Mouse (Mus musculus): Measurements from ENCODE around the gene Svs4. TPM values are rescaled to one million over a fixed set of nuclear protein-coding genes. Genes with fewer than 3 reads are reported as not detected.

Svs4 gene
- total and polyA plus RNA-seq, 3 experiments = not detected

DNA sequence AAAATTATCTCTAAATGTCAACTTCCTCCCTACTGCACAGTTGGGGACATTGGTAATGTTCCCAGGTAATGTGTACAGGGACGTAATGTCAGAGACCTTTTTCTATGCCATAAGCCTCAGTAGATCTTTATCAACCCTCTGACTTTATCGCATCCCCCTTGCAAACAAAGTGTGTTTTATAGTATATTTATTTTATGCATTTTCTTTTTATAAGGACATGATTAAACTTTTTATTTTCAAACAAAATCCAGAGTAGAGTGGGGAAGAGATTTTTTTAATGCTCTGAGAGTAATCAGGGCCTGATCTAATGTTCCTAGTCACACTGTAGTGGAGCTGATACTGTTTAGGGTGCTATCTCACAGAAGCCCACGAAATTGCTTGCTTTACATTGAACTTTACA lies 39.9 kb downstream of the Svs4 start, which contains the start of gene Svs2:
TSS of gene Svs2 (minus strand) at position 101 of the 400 bp plus-strand sequence.
- WGBS = 80% methylated on average over 3 of the region's 3 CpGs
- no peak within 1 kb of the TSS for H3K27ac ChIP-seq
- intact Hi-C loops (cut with DNase I) = no loop called here
- no peak for TF ChIP-seq POLR2A (IDR thresholded peaks at IDR 0.05; ENCODE audit: insufficient read depth, low read depth, low read length)
- no peak for TF ChIP-seq CTCF (IDR thresholded peaks at IDR 0.05)
- no peak for TF ChIP-seq EP300 (IDR thresholded peaks at IDR 0.05; ENCODE audit: insufficient read depth, low read depth, low read length)
- DNase-seq = no peak
- no peak within 1 kb of the TSS for H3K4me3 ChIP-seq
- no peaks in the 10 kb centered on the region; the same call in 1 of the 2 replicates for H3K27me3 ChIP-seq (ENCODE audit: control insufficient read depth, insufficient read depth, low read length)
- H3K4me1 ChIP-seq (ENCODE audit: control insufficient read depth, insufficient read depth, low read length) = no peaks in the 10 kb centered on the region; the same call in 1 of the 2 replicates
- H3K79me2 ChIP-seq (replicated peaks; ENCODE audit: control insufficient read depth, insufficient read depth, low read length) = no peaks in the 10 kb centered on the region
- H3K9ac ChIP-seq (ENCODE audit: low read depth, low read length) = no peak within 1 kb of the TSS
- H3K36me3 ChIP-seq (ENCODE audit: control insufficient read depth, insufficient read depth, low read length) = no peaks in the 10 kb centered on the region

DNA sequence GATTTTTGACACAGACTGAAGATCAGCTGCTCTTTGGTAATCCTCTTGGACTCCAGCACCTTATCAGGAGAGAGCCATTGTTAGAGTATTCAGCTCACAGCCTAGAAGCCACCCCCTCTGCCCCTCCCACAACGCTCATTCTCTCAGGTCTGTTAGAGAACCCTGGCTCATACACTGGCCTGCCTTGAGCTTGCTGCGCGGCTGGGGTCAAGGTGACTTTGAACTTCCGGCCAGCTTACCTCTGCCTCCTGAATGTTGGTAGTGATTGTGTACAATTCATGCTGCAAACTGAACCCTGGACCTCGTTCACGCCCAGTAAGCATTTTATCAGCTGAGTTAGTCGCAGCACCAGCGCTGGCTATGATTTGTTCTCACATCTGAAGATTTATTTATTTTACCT lies 45.6 kb downstream of the Svs4 start:
- TF ChIP-seq EP300 (IDR thresholded peaks at IDR 0.05; ENCODE audit: insufficient read depth, low read depth, low read length) = no peak
- TF ChIP-seq POLR2A (IDR thresholded peaks at IDR 0.05; ENCODE audit: insufficient read depth, low read depth, low read length) = no peak
- no peak for TF ChIP-seq CTCF (IDR thresholded peaks at IDR 0.05)
- Histone ChIP-seq H3K4me3 (no peak overlapping the region), H3K9ac (ENCODE audit: low read depth, low read length) (no peak overlapping the region), H3K27ac (no peak overlapping the region), H3K4me1 (ENCODE audit: control insufficient read depth, insufficient read depth, low read length) (no peaks in the 10 kb centered on the region), H3K36me3 (ENCODE audit: control insufficient read depth, insufficient read depth, low read length) (no peaks in the 10 kb centered on the region), H3K79me2 (replicated peaks; ENCODE audit: control insufficient read depth, insufficient read depth, low read length) (no peaks in the 10 kb centered on the region), H3K27me3 (ENCODE audit: control insufficient read depth, insufficient read depth, low read length) (no peaks in the 10 kb centered on the region)
- WGBS = 80% methylated on average over 8 of the region's 8 CpGs
- DNase-seq = no peak
- intact Hi-C loops (cut with DNase I) = no loop called here

DNA sequence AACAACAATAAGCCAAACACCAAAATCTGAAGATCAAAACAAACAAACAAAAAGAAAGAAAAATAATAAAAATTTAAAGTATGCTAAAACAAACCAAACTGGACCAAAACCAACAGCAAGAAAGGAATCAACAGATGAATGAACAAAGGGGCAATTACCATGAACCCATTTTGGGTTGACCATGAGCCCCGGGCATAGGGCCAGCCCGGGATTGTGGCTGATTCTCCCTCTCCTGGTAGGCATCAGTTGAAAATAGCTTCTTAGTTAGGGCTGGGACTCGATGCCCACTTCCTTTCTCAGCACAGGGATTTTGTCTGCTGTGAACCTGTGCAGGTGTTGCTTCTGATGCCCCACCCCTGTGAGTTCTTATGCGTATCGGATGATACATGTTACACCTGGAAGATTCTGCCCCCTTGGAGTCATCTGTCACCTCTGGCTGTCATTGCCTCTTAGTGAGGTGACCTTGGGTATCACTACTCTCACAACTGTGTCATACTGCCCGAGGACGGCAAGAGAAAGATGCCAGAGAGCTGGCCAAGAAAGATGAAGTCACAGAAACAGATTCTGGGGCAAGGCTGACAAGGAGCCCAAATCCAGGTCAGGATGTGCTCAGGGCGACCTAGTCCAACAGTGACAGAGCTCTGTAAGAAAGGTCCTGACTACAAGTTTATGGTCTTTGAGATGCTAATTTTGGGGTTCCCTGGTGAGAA lies 49.7 kb downstream of the Svs4 start:
- Histone ChIP-seq H3K27me3 (ENCODE audit: control insufficient read depth, insufficient read depth, low read length) (no peaks in the 10 kb centered on the region), H3K9ac (ENCODE audit: low read depth, low read length) (no peak overlapping the region), H3K4me1 (ENCODE audit: control insufficient read depth, insufficient read depth, low read length) (no peaks in the 10 kb centered on the region), H3K79me2 (replicated peaks; ENCODE audit: control insufficient read depth, insufficient read depth, low read length) (no peaks in the 10 kb centered on the region), H3K36me3 (ENCODE audit: control insufficient read depth, insufficient read depth, low read length) (no peaks in the 10 kb centered on the region), H3K27ac (no peak overlapping the region), H3K4me3 (no peak overlapping the region)
- no peak for TF ChIP-seq CTCF (IDR thresholded peaks at IDR 0.05)
- intact Hi-C loops (cut with DNase I) = no loop called here
- WGBS = 67% methylated on average over 8 of the region's 8 CpGs
- no peak for DNase-seq

Other genes with a start within 250 kb of the Svs4 start
- gene Stk4, start 208.1 kb downstream of the Svs4 start, total RNA-seq (2021) = 10 to 100 TPM; 14.3 to 14.7 TPM
- 6.4 and 10.7 TPM in 2 replicates for gene Stk4, start 208.1 kb downstream of the Svs4 start, polyA plus RNA-seq (2012; rRNA removed)
- gene Tomm34, start 207.3 kb downstream of the Svs4 start, total RNA-seq (2021) = 10 to 100 TPM; 18.5 to 22.9 TPM
- 24.7 and 28.7 TPM in 2 replicates for gene Tomm34, start 207.3 kb downstream of the Svs4 start, polyA plus RNA-seq (2012; rRNA removed)
- not detected for gene Kcns1, start 107.3 kb downstream of the Svs4 start, total RNA-seq (2021)
- gene Kcns1, start 107.3 kb downstream of the Svs4 start, polyA plus RNA-seq (2012; rRNA removed) = 0.12 and 0.18 TPM in 2 replicates
- not detected for gene Wfdc5, start 95.7 kb downstream of the Svs4 start, total RNA-seq (2021)
- not detected in 2 replicates for gene Wfdc5, start 95.7 kb downstream of the Svs4 start, polyA plus RNA-seq (2012; rRNA removed)
- not detected for gene Wfdc12, start 87.9 kb downstream of the Svs4 start, total RNA-seq (2021)
- gene Wfdc12, start 87.9 kb downstream of the Svs4 start, polyA plus RNA-seq (2012; rRNA removed) = not detected in 2 replicates
- not detected for gene Wfdc15a, start 78.3 kb downstream of the Svs4 start, total RNA-seq (2021)
- not detected in 2 replicates for gene Wfdc15a, start 78.3 kb downstream of the Svs4 start, polyA plus RNA-seq (2012; rRNA removed)
- not detected for gene Wfdc15b, start 56.8 kb downstream of the Svs4 start, total RNA-seq (2021)
- not detected in 2 replicates for gene Wfdc15b, start 56.8 kb downstream of the Svs4 start, polyA plus RNA-seq (2012; rRNA removed)
- gene Svs2, start 40.0 kb downstream of the Svs4 start, total RNA-seq (2021) = not detected
- gene Svs2, start 40.0 kb downstream of the Svs4 start, polyA plus RNA-seq (2012; rRNA removed) = not detected in 2 replicates
- not detected for gene Svs3b, start 21.8 kb downstream of the Svs4 start, total RNA-seq (2021)
- gene Svs3b, start 21.8 kb downstream of the Svs4 start, polyA plus RNA-seq (2012; rRNA removed) = not detected in 2 replicates
- gene Svs3a, start 10.8 kb upstream of the Svs4 start, total RNA-seq (2021) = not detected
- gene Svs3a, start 10.8 kb upstream of the Svs4 start, polyA plus RNA-seq (2012; rRNA removed) = not detected in 2 replicates
- not detected for gene Svs6, start 38.3 kb upstream of the Svs4 start, total RNA-seq (2021)
- gene Svs6, start 38.3 kb upstream of the Svs4 start, polyA plus RNA-seq (2012; rRNA removed) = not detected in 2 replicates
- gene Svs5, start 54.3 kb upstream of the Svs4 start, total RNA-seq (2021) = not detected
- gene Svs5, start 54.3 kb upstream of the Svs4 start, polyA plus RNA-seq (2012; rRNA removed) = not detected in 2 replicates
- 10 to 100 TPM; 10.9 to 26.4 TPM for gene Slpi, start 110.6 kb upstream of the Svs4 start, total RNA-seq (2021)
- gene Slpi, start 110.6 kb upstream of the Svs4 start, polyA plus RNA-seq (2012; rRNA removed) = 3.1 and 8.3 TPM in 2 replicates
- not detected for gene Rbpjl, start 124.7 kb upstream of the Svs4 start, total RNA-seq (2021)
- gene Rbpjl, start 124.7 kb upstream of the Svs4 start, polyA plus RNA-seq (2012; rRNA removed) = 0.03 and 0.18 TPM in 2 replicates
- gene Matn4, start 126.7 kb upstream of the Svs4 start, total RNA-seq (2021) = under 1 TPM; 0.26 to 0.43 TPM
- gene Matn4, start 126.7 kb upstream of the Svs4 start, polyA plus RNA-seq (2012; rRNA removed) = 0.70 and 0.82 TPM in 2 replicates
- gene Sdc4, start 165.4 kb upstream of the Svs4 start, total RNA-seq (2021) = 10 to 100 TPM; 20.2 to 26.0 TPM
- 14.7 and 15.5 TPM in 2 replicates for gene Sdc4, start 165.4 kb upstream of the Svs4 start, polyA plus RNA-seq (2012; rRNA removed)
- 10 to 100 TPM; 21.1 to 26.4 TPM for gene Sys1, start 178.5 kb upstream of the Svs4 start, total RNA-seq (2021)
- 52.0 and 55.0 TPM in 2 replicates for gene Sys1, start 178.5 kb upstream of the Svs4 start, polyA plus RNA-seq (2012; rRNA removed)
- gene Gm20458, start 182.5 kb upstream of the Svs4 start, total RNA-seq (2021) = 1 to 10 TPM; 8.0 to 9.2 TPM
- gene Gm20458, start 182.5 kb upstream of the Svs4 start, polyA plus RNA-seq (2012; rRNA removed) = 7.8 and 17.2 TPM in 2 replicates
- not detected for gene Trp53tg5, start 195.3 kb upstream of the Svs4 start, total RNA-seq (2021)
- not detected in 2 replicates for gene Trp53tg5, start 195.3 kb upstream of the Svs4 start, polyA plus RNA-seq (2012; rRNA removed)
- 10 to 100 TPM in 1 of 2 experiments, 1 to 10 TPM in 1; 8.0 to 10.3 TPM for gene Dbndd2, start 207.6 kb upstream of the Svs4 start, total RNA-seq (2021)
- 17.9 and 31.9 TPM in 2 replicates for gene Dbndd2, start 207.6 kb upstream of the Svs4 start, polyA plus RNA-seq (2012; rRNA removed)
- gene Pigt, start 219.1 kb upstream of the Svs4 start, total RNA-seq (2021) = 10 to 100 TPM; 31.3 to 31.5 TPM
- gene Pigt, start 219.1 kb upstream of the Svs4 start, polyA plus RNA-seq (2012; rRNA removed) = 47.1 and 51.3 TPM in 2 replicates

All from heart, adult 2 months (tissue).